Mouse (Mus musculus): ENCODE data around the gene Kcnq2. TPM values are rescaled to one million over a fixed set of nuclear protein-coding genes. Genes with fewer than 3 reads are reported as not detected.

The Kcnq2 gene
- total and polyA plus RNA-seq, 3 experiments: 0.19 to 0.57 TPM; not detected in 1

DNA sequence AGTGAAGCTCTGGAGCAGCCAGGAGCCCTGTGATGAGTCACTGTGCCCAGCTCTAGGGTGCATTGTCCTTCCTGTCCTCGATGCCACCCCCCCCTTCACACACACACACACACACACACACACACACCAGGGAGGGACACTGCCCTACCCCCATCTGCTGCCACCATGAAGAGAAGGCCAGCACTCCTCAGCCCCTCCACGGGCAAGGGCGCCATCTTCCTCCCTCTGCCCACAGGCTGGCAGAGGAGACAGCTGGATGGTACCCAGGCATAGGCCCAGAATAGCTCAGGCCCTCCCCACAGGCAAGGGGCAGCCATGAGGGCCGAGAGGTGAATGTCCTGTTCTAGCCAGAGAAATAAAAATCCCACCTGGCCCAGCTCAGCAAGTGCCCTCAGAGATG, 20.7 kb upstream of the Kcnq2 start:
- Histone ChIP-seq H3K27me3 (ENCODE audit: control insufficient read depth in 1 of 2, insufficient read depth in 2 of 2, low read length in 2 of 2) (no peaks in the 10 kb centered on the region; a peak in 1 of 4 replicates), H3K79me2 (ENCODE audit: control insufficient read depth, insufficient read depth, low read length, poor library complexity) (no peaks in the 10 kb centered on the region), H3K9ac (ENCODE audit: control insufficient read depth, low read depth, low read length, poor library complexity, severe bottlenecking) (no peak overlapping the region), H3K27ac (ENCODE audit: control insufficient read depth, low read depth, low read length) (no peak overlapping the region), H3K36me3 (ENCODE audit: control insufficient read depth in 1 of 2, insufficient read depth in 2 of 2, low read length in 2 of 2) (no peaks in the 10 kb centered on the region), H3K4me3 (ENCODE audit: control insufficient read depth in 1 of 2, insufficient read depth in 1 of 2, low read depth in 2 of 2, low read length in 2 of 2) (no peak overlapping the region), H3K9me3 (replicated peaks; ENCODE audit: insufficient read depth, low read length) (no peaks in the 10 kb centered on the region), H3K4me1 (ENCODE audit: control insufficient read depth in 1 of 2, insufficient read depth in 2 of 2, low read length in 2 of 2) (no peaks in the 10 kb centered on the region)
- TF ChIP-seq E2F4 (IDR thresholded peaks at IDR 0.05; ENCODE audit: borderline replicate concordance, low read depth, low read length) (no peak), ZKSCAN1 (IDR thresholded peaks at IDR 0.05; ENCODE audit: low read depth, low read length) (no peak), RCOR1 (IDR thresholded peaks at IDR 0.05; ENCODE audit: low read depth, low read length) (no peak), HCFC1 (IDR thresholded peaks at IDR 0.05; ENCODE audit: low read depth, low read length) (no peak), MAFK (IDR thresholded peaks at IDR 0.05; ENCODE audit: borderline replicate concordance, low read depth, low read length) (no peak), MXI1 (IDR thresholded peaks at IDR 0.05; ENCODE audit: low read depth, low read length) (no peak)
- no peak for DNase-seq (ENCODE audit: low read depth, low spot score)

DNA sequence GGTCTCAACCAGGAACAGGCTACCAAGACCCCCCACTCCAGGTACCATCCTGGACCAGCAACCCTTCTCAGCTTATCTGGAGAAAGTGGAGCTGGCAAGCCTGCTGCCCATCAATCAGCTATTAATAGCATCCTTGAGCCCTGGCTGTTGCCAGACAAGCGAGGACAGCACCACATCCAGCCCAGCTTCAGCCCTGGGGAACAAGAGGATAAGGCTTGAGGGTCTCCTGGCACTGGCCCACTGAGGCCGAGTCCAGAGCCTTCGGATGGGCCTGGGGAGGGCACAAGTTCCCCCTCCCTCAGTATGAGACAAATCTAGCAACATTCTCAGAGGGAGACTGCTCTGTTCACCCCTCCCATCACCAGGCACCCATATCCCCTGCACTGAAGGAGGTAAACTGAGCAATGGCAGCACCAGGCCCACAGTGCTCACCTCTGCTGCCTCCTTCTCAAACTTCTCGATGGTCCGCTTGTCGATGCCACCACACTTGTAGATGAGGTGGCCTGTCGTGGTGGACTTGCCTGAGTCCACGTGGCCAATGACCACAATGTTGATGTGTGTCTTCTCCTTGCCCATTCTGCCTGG, 19.8 kb upstream of the Kcnq2 start:
- H3K79me2 ChIP-seq (ENCODE audit: control insufficient read depth, insufficient read depth, low read length, poor library complexity): no peaks in the 10 kb centered on the region
- no peaks in the 10 kb centered on the region for H3K36me3 ChIP-seq (ENCODE audit: control insufficient read depth in 1 of 2, insufficient read depth in 2 of 2, low read length in 2 of 2)
- no peak for DNase-seq (ENCODE audit: low read depth, low spot score)
- TF ChIP-seq SIN3A (IDR thresholded peaks at IDR 0.05; ENCODE audit: low read length) (no peak), ZMIZ1 (IDR thresholded peaks at IDR 0.05; ENCODE audit: low read depth, low read length) (no peak), UBTF (IDR thresholded peaks at IDR 0.05; ENCODE audit: borderline replicate concordance, insufficient read depth, low read depth, low read length) (no peak), MAFK (IDR thresholded peaks at IDR 0.05; ENCODE audit: borderline replicate concordance, low read depth, low read length) (no peak), GABPA (IDR thresholded peaks at IDR 0.05; ENCODE audit: low read depth, low read length) (no peak), MYB (IDR thresholded peaks at IDR 0.05; ENCODE audit: low read depth, low read length) (no peak), USF1 (IDR thresholded peaks at IDR 0.05; ENCODE audit: low read depth, low read length) (no peak), ETS1 (IDR thresholded peaks at IDR 0.05; ENCODE audit: low read depth, low read length) (no peak), MEF2A (IDR thresholded peaks at IDR 0.05; ENCODE audit: extremely low read depth, insufficient replicate concordance, low read depth, low read length, poor library complexity, severe bottlenecking) (no peak), RCOR1 (IDR thresholded peaks at IDR 0.05; ENCODE audit: low read depth, low read length) (no peak), CHD1 (IDR thresholded peaks at IDR 0.05; ENCODE audit: low read depth, low read length) (no peak), TCF12 (IDR thresholded peaks at IDR 0.05; ENCODE audit: low read depth, low read length) (no peak), USF2 (IDR thresholded peaks at IDR 0.05; ENCODE audit: borderline replicate concordance in 1 of 2, insufficient read depth in 1 of 2, low read depth in 1 of 2, low read length in 2 of 2) (no peak), ZKSCAN1 (IDR thresholded peaks at IDR 0.05; ENCODE audit: low read depth, low read length) (no peak), GATA1 (IDR thresholded peaks at IDR 0.05; ENCODE audit: low read depth, low read length) (no peak), ZNF384 (IDR thresholded peaks at IDR 0.05; ENCODE audit: low read depth, low read length) (no peak), MXI1 (IDR thresholded peaks at IDR 0.05; ENCODE audit: low read depth, low read length) (no peak), E2F4 (IDR thresholded peaks at IDR 0.05; ENCODE audit: borderline replicate concordance, low read depth, low read length) (no peak), CHD2 (IDR thresholded peaks at IDR 0.05; ENCODE audit: low read length) (no peak), POLR2AphosphoS2 (IDR thresholded peaks at IDR 0.05; ENCODE audit: low read length) (no peak)
- no peaks in the 10 kb centered on the region for H3K9me3 ChIP-seq (replicated peaks; ENCODE audit: insufficient read depth, low read length)
- H3K4me3 ChIP-seq (ENCODE audit: control insufficient read depth in 1 of 2, insufficient read depth in 1 of 2, low read depth in 2 of 2, low read length in 2 of 2): no peak overlapping the region
- H3K4me1 ChIP-seq (ENCODE audit: control insufficient read depth in 1 of 2, insufficient read depth in 2 of 2, low read length in 2 of 2): no peaks in the 10 kb centered on the region
- H3K27ac ChIP-seq (ENCODE audit: control insufficient read depth, low read depth, low read length): no peak overlapping the region
- no peak overlapping the region for H3K9ac ChIP-seq (ENCODE audit: control insufficient read depth, low read depth, low read length, poor library complexity, severe bottlenecking)
- H3K27me3 ChIP-seq (ENCODE audit: control insufficient read depth in 1 of 2, insufficient read depth in 2 of 2, low read length in 2 of 2): no peaks in the 10 kb centered on the region; a peak in 1 of 4 replicates
